Mouse (Mus musculus): Measurements from ENCODE around the gene Etfbkmt.
"Not testable (repeated sequence)": the region's sequence is repeated elsewhere in the genome, so short reads cannot be mapped to it uniquely, and the experiment has no call there.

Etfbkmt gene

GRCm38 (mm10) chr6:149139471-149139870 is at the start of gene Etfbkmt:
Gene Etfbkmt, plus strand, starts transcription at chr6:149139849.
- no peak for DNase-seq

GRCm38 (mm10) chr6:149092406-149092805 is 47.2 kb upstream of the Etfbkmt start:
- DNase-seq, result no peak

GRCm38 (mm10) chr6:149093465-149093864 is 46.2 kb upstream of the Etfbkmt start:
- DNase-seq, result no peak

- no peak for DNase-seq
Measured at GRCm38 (mm10) chr6:149094555-149094954, 45.1 kb upstream of the Etfbkmt start.

GRCm38 (mm10) chr6:149095389-149095788 is 44.3 kb upstream of the Etfbkmt start:
- peak in 1 of 2 experiments; percentile 40 for DNase-seq

- no peak for DNase-seq
Measured at GRCm38 (mm10) chr6:149096233-149096632, 43.4 kb upstream of the Etfbkmt start.

GRCm38 (mm10) chr6:149097276-149097675 is 42.4 kb upstream of the Etfbkmt start:
- no peak for DNase-seq

GRCm38 (mm10) chr6:149098993-149099392 is 40.7 kb upstream of the Etfbkmt start:
- DNase-seq, result no peak

GRCm38 (mm10) chr6:149100174-149101075 is 39.2 kb upstream of the Etfbkmt start:
- peak; percentile 78 to 79 for DNase-seq

GRCm38 (mm10) chr6:149101076-149101942 is 38.3 kb upstream of the Etfbkmt start, which contains the start of gene Dennd5b:
Gene Dennd5b, minus strand, starts transcription at chr6:149101680.
- DNase-seq, result peak; percentile 72 to 76

GRCm38 (mm10) chr6:149101943-149102243 is 37.8 kb upstream of the Etfbkmt start:
- DNase-seq, result no peak

GRCm38 (mm10) chr6:149103451-149103850 is 36.2 kb upstream of the Etfbkmt start:
- no peak for DNase-seq

- DNase-seq, result no peak
Measured at GRCm38 (mm10) chr6:149107615-149108014, 32.0 kb upstream of the Etfbkmt start.

- DNase-seq, result no peak
Measured at GRCm38 (mm10) chr6:149108909-149109308, 30.7 kb upstream of the Etfbkmt start.

- no peak for DNase-seq
Measured at GRCm38 (mm10) chr6:149116992-149117391, 22.7 kb upstream of the Etfbkmt start.

GRCm38 (mm10) chr6:149118935-149119334 is 20.7 kb upstream of the Etfbkmt start:
- no peak for DNase-seq

- DNase-seq, result peak; percentile 79 to 84
Measured at GRCm38 (mm10) chr6:149119853-149120252, 19.8 kb upstream of the Etfbkmt start.

- no peak for DNase-seq
Measured at GRCm38 (mm10) chr6:149123042-149123441, 16.6 kb upstream of the Etfbkmt start.

GRCm38 (mm10) chr6:149126675-149127074 is 13.0 kb upstream of the Etfbkmt start:
- DNase-seq, result peak; percentile 72 to 73

GRCm38 (mm10) chr6:149129870-149130269 is 9.8 kb upstream of the Etfbkmt start, which contains the start of gene Gm10203:
Gene Gm10203, plus strand, starts transcription at chr6:149130170.
- not testable (repeated sequence) for DNase-seq

GRCm38 (mm10) chr6:149131111-149131510 is 8.5 kb upstream of the Etfbkmt start:
- DNase-seq, result no peak

GRCm38 (mm10) chr6:149132311-149133077 is 7.2 kb upstream of the Etfbkmt start:
- DNase-seq, result peak; percentile 67 to 73
